Mouse (Mus musculus): ENCODE results near the gene Gm10840.
"Not testable (repeated sequence)": the region's sequence is repeated elsewhere in the genome, so short reads cannot be mapped to it uniquely, and the experiment has no call there.

The Gm10840 gene

GRCm38 (mm10) chr11:106160841-106161721 lies at the start of gene Gm10840, which contains the start of gene Limd2:
Gene Gm10840 (plus strand): TSS chr11:106160850.
Gene Limd2 (minus strand): TSS chr11:106160860.
- peak; percentile 82 for DNase-seq (ENCODE audit: low read depth)

- no peak for DNase-seq (ENCODE audit: low read depth)
Measured at GRCm38 (mm10) chr11:106111688-106112087, 49.0 kb upstream of the Gm10840 start.

- peak; percentile 28 for DNase-seq (ENCODE audit: low read depth)
Measured at GRCm38 (mm10) chr11:106122221-106122620, 38.4 kb upstream of the Gm10840 start.

DNA sequence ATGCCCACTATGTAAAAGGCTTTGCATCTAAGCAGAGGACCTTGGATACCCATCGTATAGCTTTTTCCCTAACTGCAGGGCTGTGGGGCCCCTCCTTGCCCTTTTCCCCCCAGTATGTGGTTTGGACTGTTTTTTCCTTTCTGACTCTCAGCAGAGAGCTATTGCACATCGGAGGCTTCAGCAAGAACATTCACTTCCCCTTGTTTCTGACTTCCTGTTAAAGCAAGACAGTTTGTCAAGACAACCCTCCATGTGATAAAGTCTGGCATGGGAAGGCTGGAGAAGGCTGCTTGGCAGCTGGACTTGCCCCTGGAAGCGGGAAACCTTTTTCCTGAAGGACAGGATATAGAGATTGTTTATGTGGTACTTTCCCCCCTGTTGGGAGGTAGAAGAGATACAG lies 37.9 kb upstream of the Gm10840 start:
- peak; percentile 57 for DNase-seq (ENCODE audit: low read depth)

- no peak for DNase-seq (ENCODE audit: low read depth)
Measured at GRCm38 (mm10) chr11:106124784-106125183, 35.9 kb upstream of the Gm10840 start.

GRCm38 (mm10) chr11:106125827-106126226 lies 34.8 kb upstream of the Gm10840 start:
- DNase-seq (ENCODE audit: low read depth), result no peak

GRCm38 (mm10) chr11:106126727-106127373 lies 33.8 kb upstream of the Gm10840 start:
- DNase-seq (ENCODE audit: low read depth), result not testable (repeated sequence)

DNA sequence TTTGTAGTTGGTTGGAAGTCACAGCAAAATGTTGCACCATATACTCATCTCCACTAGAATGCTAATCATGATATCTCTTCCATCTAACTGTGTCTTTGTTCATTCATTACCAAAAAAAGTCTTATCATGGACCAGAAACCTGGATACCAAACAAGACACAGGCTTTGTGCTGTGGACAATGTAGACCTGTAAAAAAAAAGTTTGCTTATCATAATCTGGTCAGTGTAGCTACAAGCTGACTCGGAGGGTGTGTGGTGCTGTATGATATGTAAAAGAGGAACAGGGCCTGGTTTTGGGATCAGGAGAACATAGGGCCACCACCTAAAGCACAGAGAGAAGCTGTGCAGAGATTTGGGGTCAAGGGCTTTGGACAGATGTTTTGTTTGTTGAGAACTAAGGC lies 31.2 kb upstream of the Gm10840 start:
- DNase-seq (ENCODE audit: low read depth), result no peak

DNA sequence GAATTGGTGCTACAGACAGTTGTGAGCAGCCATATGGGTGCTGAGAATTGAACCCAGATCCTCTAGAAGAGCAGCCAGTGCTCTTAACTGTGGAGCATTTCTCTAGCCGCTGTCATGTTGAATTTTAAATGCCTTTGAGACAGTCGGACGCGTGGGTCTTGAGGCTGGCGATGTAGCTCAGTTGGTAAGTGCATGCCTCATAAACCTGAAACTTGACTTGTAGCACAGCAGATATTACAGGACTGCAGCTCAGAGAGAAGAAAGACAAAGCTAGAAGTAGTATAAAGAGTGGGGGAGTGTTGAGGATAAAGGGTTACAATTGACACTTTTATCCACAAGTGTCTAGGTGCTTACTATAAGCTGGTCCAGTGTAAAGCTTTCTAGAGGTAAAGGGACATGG lies 28.1 kb upstream of the Gm10840 start:
- DNase-seq (ENCODE audit: low read depth), result no peak

DNA sequence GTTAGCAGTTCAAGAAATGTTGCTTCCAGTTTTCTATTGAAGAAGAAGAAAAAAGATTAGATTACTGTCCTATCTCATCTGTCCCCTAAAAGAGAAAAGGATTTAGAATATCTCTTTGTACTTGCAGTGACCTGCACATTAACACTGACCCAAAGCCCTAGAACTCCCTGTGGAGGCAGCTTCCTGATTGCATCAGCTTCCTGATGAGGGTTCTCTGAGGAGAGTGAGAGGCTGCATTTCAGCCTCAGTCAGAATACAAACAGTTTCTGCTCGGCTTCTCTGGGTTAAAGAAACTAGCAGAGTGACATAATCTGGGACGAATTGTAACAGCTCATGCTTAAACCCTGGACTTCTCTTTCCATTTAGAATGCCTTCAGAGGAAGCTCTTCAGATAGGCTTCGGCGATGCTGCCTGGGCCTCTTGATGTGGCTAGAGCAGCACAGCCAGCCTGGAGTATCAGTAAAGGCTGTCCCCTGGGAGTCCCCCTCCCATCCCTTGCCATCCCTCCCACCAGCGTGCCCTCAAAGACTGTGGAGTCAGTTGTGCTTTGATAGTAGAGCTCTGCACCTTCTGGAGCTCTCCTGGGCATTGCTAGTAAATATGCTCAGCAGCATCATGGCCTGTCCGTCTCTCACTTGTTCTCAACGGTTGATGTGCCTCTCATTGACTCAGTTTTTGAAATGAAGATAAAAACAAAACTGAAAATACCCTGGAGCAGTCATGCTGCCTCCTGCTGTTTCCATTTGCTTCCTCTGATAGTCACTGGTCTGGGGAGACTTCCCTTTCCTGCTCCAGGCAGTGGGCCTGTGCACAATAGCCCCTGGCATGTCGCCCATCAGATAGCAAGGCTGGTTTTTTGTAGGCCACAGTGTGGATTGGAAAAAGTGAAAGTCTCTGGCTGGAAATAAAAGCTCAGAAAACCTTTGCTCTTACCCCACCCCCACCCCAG lies 25.8 kb upstream of the Gm10840 start:
- peak; percentile 34 for DNase-seq (ENCODE audit: low read depth)

DNA sequence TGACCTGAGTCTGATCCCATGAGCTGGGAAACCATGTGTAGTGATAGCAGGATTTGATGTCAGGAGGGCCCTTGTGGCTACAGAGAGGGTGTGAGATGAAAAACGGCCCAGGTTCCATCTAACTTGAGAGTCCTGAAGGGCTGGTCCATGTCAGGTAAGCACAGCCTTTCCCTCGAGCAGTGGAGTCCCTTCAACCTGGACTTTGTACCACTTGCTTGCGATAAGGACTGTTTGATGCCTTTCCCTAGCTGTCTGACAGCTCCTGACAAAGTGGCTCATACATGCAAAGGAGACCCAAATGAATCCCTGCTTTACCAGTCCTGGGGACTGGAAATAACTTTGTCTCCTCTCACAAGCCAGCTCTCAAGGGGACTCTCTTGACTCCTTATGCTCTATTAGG lies 9.4 kb upstream of the Gm10840 start:
- no peak for DNase-seq (ENCODE audit: low read depth)

DNA sequence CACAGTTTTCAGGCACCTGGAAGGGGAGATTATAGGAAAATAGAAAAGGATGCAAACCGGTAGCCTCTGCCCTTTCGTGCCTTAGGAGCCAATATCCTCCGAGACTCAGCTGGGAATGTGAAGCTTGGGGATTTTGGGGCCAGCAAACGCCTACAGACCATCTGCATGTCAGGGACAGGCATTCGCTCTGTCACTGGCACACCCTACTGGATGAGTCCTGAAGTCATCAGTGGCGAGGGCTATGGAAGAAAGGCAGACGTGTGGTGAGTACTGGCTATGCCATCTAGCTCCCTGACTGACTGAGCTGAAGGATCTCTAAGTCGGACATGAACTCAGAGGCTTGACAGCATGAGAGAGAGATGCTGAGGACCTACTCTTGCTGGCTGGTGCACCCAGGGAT lies 8.5 kb upstream of the Gm10840 start:
- peak; percentile 21 for DNase-seq (ENCODE audit: low read depth)

DNA sequence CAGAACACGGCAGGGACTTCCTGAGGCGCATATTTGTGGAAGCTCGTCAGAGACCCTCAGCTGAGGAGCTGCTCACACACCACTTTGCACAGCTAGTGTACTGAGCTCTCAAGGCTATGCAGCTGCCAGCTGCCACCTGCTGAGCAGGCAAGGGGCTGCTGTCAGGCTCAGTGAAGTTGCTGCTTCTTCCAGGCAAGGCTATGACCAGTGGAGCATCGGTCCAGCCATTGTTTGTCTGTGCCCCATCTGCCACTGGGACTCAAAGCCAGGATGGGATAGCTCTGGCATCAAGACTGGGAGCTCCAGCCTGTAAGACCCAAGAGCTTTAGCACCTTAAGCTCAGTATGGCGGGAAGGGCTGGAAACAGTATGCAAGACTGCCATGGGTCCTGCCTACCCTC lies 6.6 kb upstream of the Gm10840 start:
- DNase-seq (ENCODE audit: low read depth), result no peak

- DNase-seq (ENCODE audit: low read depth), result peak; percentile 30
Measured at GRCm38 (mm10) chr11:106154770-106155169, 5.9 kb upstream of the Gm10840 start.

DNA sequence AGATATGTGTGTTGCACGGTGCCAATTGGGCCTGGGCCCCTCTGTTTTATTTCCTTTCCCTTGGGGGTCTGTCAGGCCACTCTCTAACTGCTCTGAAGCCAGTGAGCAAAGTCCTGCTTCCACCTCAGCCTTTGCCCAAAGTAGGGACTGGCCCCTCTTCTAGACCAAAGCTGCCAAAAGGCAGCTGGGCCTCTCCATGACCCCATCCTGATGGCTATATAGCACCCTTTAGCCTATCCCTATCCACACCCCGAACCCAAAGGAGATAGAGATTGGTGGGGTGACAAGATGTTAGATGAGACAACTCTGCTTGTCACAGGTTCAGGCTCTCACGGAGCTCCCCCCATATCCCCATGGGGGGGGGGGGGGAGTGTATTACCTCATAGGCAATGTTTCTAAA lies 4.9 kb upstream of the Gm10840 start:
- peak; percentile 50 for DNase-seq (ENCODE audit: low read depth)

DNA sequence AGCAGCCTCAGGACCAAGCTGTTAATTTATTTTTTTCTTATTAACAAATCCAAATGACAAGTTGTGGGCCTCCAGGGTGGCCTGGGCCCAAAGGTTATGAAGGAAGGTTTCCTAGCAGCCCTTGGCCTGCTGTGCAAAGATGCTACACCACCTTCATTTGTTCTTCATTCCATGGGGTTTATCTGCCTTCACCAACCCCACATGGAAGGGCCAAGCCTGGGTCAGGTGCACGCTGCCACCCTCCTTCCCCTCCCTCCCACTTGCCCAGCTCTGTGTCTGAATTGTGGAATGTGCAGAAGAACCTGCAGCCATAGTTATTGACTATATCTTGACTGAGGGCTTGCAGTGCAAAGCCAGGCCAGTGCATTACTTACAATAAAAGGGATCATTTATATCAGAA lies 4.4 kb upstream of the Gm10840 start:
- peak; percentile 36 for DNase-seq (ENCODE audit: low read depth)

GRCm38 (mm10) chr11:106157154-106157553 lies 3.5 kb upstream of the Gm10840 start:
- DNase-seq (ENCODE audit: low read depth), result peak; percentile 48

- DNase-seq (ENCODE audit: low read depth), result peak; percentile 88
Measured at GRCm38 (mm10) chr11:106158081-106158929, 2.3 kb upstream of the Gm10840 start.

GRCm38 (mm10) chr11:106158930-106159215 lies 1.8 kb upstream of the Gm10840 start:
- no peak for DNase-seq (ENCODE audit: low read depth)

- peak; percentile 93 for DNase-seq (ENCODE audit: low read depth)
Measured at GRCm38 (mm10) chr11:106159216-106159920, 1.3 kb upstream of the Gm10840 start.
